Mouse (Mus musculus) layer of hippocampus, adult 8-10 months (tissue): Measurements from ENCODE around the gene Lrrc72. TPM values are rescaled to one million over a fixed set of nuclear protein-coding genes. Genes with fewer than 3 reads are reported as not detected.

Source experiments
- DNase-seq, 2 experiments: peaks; one replicate each; pipeline ENCODE4 v3.0.0; 2022; ENCODE audit warnings: low spot score in 2 of 2
- total RNA-seq, 4 experiments: library from RNA; stranded (reverse); gene quantifications; 2 replicates each; pipeline ENCODE4 v1.2.4; 2022

The Lrrc72 gene
- total RNA-seq, 4 experiments from 2014 or later, result not detected

DNA sequence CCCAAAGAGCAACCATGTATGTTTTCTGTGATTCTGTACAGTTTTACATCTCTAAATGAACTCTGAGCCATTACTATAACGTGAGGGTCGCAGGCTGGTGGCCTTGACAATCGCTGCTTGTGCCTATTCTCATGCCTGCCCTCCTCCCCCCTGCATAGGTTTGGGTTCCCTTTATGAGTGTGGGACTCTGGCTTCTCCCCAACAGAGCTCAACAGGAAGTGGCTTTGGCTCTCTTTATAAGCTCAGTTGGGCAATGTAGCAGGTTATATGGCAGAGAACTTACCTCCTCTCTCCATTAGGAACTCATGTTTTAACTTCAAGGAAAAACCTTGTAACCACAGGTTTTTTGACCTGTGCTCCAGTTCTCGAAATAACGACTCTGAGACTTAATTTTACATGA lies 62.9 kb downstream of the Lrrc72 start:
- no peak for DNase-seq

DNA sequence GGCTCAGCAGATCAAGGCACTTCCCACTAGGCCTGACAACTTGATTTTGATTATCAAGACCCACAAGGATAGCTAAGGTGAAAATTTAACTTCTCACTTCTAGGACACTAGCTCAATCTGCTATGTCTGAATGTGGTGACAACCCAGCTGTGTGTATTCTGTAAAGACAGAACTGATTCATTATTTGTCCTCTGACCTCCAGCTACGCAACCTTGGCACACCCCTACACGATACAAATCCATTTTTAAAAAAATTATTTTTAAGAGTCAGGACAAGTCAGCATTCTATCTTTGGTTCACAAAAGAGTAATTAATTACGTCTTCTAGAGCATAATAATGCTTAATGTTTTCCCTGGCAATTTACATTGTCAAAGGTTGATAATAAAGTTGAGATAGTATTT lies 63.6 kb downstream of the Lrrc72 start:
- DNase-seq, result no peak

DNA sequence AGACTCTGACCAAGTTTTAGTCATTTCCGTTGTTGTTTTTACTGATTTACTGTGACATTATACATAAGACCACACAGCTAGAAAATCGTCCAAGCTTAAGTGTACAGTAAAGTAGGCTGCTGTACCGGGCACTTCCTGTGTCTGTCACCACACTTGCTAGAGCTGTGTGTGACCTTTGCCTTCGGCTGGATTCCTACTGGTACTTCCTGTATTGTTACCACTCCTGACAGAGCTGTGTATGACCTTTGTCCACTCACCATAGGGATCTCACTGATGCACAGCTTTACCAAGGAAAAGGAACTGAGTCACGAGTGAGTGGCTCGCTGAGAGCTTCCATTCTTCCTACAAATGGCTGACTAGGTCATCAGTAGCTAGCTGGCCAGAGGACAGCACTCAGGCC lies 66.1 kb downstream of the Lrrc72 start:
- DNase-seq, result no peak

DNA sequence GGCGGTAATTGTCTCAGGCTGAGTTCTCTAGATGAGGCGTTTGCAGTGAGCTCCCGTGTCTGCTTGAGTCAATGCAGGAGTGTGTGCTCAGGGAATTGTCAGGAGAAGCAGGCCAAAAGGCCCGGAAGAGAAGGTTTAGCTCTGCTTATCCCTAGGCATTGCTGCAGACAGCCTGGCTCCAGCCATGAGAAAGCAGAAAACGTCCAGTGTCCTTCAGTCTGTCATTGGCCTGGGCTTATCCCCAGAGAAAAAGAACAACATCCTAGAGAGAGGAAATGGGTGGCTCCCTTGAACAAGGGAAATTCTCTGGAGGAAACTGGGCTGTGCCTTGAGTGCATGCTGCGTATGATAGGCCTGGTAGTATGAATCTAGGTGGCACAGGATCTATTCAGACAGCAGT lies 70.6 kb downstream of the Lrrc72 start:
- DNase-seq, result no peak

DNA sequence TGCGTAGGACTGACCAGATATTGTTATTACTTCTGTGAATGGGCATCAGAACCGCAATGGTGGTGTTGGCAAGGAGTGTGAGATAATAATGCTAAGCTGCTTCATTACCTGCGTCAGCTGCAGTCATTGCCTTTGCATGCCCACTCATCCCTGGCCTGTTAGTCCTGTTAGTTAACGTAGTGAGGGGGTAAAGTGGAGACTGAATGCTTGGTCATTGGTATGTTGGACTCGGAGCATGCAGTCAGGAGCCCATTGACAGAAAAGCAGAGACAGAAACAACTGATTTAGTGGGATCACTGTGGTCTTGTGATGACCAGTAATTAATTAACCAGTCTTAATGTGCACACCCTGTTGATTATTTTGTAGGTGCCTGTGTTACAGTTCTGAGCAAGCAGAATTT lies 76.0 kb downstream of the Lrrc72 start:
- no peak for DNase-seq

DNA sequence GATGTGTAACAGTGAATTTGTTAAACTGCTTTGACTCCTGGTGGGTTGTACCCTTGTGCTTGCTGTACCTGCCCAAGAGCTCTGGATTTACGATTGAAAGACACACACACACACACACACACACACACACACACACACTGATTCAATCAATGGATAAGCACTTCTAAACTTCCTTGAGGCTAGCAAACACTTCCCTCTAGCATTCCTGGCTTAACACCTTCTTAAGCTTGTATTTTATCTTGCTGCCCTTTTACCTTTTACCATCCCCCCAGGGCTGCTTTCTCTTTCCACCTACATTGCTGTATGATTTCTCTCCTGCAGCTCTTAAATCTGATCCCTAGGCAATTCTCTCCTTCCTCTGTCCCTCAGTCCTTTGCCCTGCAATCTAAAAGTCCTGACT lies 87.9 kb downstream of the Lrrc72 start:
- no peak for DNase-seq

DNA sequence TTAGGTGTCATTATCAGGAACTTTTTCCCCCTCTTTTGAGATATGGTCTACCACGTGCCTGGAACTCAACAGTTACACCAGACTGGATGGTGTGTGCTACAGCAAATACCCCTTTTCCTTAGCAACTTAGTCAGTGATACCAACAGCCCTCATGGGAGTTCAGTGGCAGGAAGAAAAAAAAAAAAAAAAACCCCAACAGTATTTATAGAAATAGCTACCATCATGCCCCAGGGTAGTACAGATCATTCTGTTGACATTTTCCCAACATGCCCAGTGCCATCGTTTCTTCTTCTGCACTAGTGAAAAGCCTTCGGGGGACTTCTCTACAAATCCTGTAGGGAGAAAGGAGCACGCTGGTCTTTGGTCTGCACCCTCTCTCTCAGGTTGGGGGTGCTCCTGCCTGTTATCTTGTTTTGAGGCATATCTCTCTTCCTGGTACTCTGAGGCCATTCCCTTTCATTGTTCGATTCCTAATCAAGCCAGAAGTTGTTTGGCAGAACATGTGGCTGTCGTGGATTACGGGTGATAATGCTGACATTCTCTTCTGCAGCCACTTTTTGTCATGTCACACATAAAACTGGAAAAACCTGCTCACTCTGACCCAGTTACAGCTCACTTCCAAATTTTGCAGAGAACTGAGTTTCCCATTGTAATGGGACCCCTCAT lies 88.9 kb downstream of the Lrrc72 start:
- DNase-seq, result no peak

Other genes starting within 250 kb of the Lrrc72 start
- 100 to 1,000 TPM; 238 to 276 (median 249) TPM for gene Tspan13, start 210.9 kb downstream of the Lrrc72 start, total RNA-seq
- gene Ankmy2, start 96.3 kb downstream of the Lrrc72 start, total RNA-seq, result 10 to 100 TPM; 49.3 to 59.4 (median 54.0) TPM
- 10 to 100 TPM; 50.8 to 60.5 (median 56.9) TPM for gene Bzw2, start 95.3 kb downstream of the Lrrc72 start, total RNA-seq
- gene Sostdc1, start 60.7 kb upstream of the Lrrc72 start, total RNA-seq, result 1 to 10 TPM; 1.4 to 5.2 (median 3.7) TPM
- 10 to 100 TPM; 13.6 to 14.8 (median 14.3) TPM for gene Ispd, start 128.1 kb upstream of the Lrrc72 start, total RNA-seq
- gene D630036H23Rik, start 128.8 kb upstream of the Lrrc72 start, total RNA-seq, result 1 to 10 TPM; 1.9 to 3.0 (median 2.3) TPM